Mouse (Mus musculus) retina, postnatal 7 days (tissue): Measurements from ENCODE around the gene Papln.

Source experiments
- DNase-seq: peaks from one replicate; pipeline ENCODE4 v3.0.0-alpha.2; 2012; ENCODE audit warnings: low read depth, low spot score

Papln gene

GRCm38 (mm10) chr12:83763311-83764043 is at the start of gene Papln:
Gene Papln, plus strand, starts transcription at chr12:83763634.
- no peak for DNase-seq

- peak; percentile 34 for DNase-seq
Observed at GRCm38 (mm10) chr12:83713749-83714148, 49.7 kb upstream of the Papln start.

DNA sequence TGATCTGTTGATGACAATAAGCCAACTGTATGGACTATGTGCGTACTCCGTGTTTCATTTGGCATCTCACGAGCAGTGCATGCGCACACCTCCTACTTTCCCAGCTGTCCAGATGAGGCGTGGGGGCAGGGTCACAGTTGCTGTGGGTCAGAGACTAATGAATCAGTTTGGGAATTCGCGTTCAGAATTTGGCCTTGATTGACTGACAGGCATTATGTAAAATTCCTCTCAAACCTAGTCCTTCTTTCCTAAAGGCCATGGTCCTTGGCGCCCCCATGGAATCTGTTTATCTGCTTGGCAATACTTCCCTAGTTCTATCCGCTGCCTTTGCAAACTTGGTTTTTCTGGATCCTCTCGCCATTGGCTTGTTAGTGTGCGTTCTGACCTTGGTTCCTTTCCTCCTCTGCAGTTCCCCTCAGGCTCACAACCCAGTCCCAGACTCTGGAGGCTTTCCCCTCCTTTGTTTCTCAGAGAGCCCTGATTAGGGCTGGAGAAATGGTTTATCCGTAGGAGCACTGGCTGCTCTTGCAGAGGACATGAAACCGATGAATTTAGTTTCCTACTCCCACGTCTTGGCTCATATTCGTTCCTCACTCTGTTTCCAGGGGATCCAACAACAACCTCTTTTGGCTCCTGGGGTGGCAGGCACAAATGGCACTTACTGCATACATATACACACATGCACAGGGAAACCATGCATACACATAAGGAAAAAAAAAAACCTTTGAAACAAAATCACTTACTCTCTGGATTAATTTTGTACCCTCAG is 46.8 kb upstream of the Papln start:
- DNase-seq, result no peak

DNA sequence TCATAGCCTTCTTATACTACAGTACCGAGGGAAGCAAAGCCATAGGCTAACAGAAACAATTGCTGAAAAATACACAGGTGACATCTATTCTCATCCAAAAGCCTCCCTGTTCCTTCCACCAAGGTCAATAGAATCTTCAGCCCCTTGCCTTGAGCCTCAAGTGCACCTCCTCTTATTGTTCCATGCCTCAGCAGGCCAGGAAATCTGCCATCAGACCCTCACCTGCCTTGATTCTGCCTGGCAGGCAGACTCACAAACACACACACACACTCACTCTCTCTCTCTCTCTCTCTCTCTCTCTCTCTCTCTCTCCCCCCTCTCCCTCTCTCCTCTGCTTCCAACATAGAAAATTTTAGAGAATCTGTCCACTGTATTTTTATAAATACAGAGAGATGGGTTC is 44.0 kb upstream of the Papln start:
- no peak for DNase-seq

DNA sequence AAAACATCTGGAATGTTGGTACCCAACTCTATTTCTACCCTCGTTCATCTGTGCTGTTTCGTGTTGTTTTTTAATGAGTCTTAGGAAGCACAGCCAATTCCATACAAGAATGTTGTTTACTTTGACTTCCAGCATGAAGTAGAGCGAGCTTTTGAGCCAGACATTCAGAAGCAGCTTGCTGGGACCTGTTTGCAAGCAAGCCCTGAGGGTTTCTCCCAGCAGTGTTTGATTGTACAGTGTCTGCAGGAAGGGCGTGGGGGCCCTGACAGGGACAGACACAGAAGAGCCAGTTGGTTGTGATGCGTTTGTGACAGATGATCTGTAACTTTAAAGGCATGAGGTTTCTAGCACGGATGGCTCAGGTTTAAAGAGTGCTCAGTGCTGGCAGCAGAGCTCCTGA is 42.2 kb upstream of the Papln start:
- DNase-seq, result no peak

DNA sequence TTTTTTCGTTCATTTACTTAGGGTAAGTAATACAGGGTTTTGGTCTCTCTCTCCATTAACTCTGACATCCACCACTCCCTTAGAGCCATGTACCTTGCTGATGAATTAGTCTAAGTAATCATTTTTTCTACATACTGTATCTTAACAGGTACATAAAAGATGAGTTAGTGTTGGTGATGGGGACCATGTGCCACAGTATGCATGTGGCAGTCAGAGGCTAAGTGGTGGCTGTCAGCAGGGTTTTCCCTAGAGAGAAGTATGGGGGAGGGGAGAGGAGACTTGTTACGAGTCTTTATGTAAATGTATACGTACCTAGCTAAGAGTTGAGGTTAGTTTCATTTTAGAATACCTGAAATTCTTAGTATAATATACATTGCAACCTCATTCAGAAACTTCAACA is 40.4 kb upstream of the Papln start:
- DNase-seq, result no peak

DNA sequence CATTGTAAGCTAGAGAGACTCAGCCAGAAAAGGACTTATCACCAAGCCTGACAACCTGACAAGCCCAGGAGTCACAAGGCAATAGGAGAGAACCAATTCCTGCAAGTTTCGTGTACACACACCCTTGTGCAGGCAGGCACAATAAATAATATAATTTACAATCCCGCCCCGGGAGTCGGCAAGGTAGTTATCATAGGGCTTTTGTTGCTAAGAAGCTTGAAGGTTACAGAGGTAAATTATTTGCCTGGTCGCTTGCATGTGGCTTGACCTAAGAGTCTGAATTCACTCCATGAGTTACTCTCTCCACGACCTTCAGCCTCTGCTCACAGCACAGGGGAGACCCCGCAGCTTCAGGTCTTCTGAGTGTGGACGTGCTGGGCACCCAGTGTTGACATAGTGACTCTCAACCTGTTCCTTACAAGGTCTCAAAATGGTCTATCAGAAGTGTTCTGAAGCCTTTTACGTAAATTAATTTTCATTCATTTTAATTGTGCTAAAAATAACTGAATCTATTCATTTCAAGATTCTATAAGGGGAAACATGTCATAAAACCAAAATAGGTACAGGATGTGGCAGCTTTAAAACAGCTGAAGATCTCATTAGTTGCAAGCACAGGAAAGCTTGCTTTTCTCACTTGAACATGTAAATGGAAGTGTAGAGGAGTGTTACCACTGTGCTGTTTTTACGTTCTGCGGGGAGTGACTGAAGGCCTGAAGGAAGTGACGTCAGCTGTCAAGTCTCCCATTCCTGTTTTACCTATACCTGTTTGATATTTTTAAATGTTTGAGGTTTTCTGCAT is 36.7 kb upstream of the Papln start:
- no peak for DNase-seq

- DNase-seq, result no peak
Observed at GRCm38 (mm10) chr12:83732225-83732624, 31.2 kb upstream of the Papln start.

DNA sequence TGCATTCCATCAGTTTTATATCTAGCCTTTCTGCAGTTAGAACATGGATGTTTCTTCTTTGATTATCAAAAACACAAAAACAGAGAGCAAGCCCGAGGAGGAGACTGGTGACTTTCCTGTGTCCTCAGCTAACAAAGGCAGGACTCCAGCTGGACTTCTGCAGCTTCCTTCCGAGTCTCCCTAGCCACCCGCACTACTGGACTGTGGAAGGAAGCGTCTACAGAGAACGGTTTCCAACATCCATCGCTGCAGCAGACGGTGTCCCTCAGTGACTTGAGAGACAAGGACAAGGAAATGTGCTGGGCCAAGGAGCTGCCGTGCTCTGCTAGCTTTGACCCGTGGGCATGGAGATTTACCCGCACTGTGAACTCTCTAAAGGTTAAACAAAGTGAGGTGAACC is 29.4 kb upstream of the Papln start:
- no peak for DNase-seq

- DNase-seq, result no peak
Observed at GRCm38 (mm10) chr12:83736236-83736635, 27.2 kb upstream of the Papln start.

DNA sequence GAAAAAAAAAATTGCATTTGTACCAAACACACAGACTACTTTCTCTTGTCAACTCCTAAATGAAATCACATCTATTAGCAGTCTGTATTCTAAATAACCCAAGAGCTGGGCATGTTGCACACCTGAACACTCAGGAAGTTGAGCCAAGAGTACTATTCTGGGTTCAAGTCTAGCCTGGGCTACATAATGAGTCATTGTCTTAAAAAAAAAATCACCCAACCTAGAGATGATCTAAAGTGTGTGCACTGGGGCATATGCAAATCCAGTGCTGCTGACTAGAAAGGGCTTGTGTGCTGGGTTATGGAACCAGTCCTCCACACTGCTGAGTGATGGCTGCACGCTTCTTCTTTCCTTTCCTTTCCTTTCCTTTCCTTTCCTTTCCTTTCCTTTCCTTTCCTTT is 24.8 kb upstream of the Papln start:
- no peak for DNase-seq

GRCm38 (mm10) chr12:83741722-83742121 is 21.7 kb upstream of the Papln start:
- no peak for DNase-seq

- no peak for DNase-seq
Observed at GRCm38 (mm10) chr12:83742834-83743233, 20.6 kb upstream of the Papln start.

DNA sequence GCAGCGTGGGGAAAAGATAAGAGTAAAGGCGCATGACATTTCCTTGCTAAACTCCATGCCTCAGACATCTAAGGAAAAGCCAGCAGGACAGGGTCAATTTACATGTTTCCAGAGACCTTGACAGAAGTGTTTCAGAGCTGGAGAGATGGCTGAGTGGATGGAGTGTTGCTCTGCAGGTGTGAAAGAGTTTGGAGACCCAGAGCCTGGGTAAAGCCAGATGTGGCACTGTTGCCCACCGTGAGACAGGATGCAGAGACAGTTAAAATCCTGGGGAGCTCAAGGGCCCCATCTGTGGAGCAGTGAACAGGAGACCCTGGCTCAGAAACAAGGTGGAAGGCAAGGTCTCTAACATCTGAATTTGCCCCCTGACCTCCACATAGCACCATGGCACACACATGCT is 19.7 kb upstream of the Papln start:
- DNase-seq, result no peak

DNA sequence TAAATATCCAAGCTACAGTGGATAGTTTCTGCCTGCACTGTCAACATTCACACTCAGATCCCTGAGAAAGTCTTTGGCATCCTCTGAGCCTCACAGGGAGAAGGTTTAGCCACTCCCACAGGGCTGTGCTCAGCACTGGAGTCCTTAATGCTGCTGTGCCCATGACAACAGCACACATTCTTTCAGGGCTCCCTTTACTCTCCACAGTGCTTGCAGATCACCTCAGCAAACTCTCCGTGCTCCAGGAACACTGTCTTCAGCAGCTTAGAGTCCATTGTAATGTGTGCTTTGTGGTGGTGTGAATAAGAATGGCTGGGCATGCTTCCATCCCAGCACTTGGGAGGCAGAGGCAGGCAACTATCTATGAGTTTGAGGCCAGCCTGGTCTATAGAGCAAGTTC is 14.2 kb upstream of the Papln start:
- DNase-seq, result no peak

DNA sequence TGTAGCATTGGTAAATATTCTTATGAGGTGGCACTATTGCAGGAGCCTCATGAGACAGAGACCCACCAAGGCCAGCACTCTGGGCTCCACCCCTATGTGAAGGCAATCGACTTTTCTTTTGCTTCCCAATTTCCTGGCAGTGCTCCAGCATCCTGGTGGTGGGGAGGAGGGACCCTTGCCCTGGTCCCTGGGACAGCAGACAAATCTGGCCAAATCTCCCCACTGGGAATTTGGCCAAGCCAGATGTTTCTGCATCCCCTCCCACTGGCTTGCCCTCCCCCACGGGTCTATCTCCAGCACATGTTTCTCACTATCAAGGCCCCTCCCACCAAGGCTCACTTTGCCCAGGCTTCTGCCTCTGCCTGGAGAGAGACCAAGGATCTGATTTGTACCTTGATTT is 10.9 kb upstream of the Papln start:
- no peak for DNase-seq

GRCm38 (mm10) chr12:83758735-83759134 is 4.7 kb upstream of the Papln start:
- DNase-seq, result no peak

GRCm38 (mm10) chr12:83760201-83760600 is 3.2 kb upstream of the Papln start:
- DNase-seq, result no peak

GRCm38 (mm10) chr12:83762706-83763105 is 728 bp upstream of the Papln start:
- DNase-seq, result no peak

- no peak for DNase-seq
Observed at GRCm38 (mm10) chr12:83764044-83764365, 571 bp downstream of the Papln start.

- no peak for DNase-seq
Observed at GRCm38 (mm10) chr12:83764519-83764918, 1.1 kb downstream of the Papln start.

DNA sequence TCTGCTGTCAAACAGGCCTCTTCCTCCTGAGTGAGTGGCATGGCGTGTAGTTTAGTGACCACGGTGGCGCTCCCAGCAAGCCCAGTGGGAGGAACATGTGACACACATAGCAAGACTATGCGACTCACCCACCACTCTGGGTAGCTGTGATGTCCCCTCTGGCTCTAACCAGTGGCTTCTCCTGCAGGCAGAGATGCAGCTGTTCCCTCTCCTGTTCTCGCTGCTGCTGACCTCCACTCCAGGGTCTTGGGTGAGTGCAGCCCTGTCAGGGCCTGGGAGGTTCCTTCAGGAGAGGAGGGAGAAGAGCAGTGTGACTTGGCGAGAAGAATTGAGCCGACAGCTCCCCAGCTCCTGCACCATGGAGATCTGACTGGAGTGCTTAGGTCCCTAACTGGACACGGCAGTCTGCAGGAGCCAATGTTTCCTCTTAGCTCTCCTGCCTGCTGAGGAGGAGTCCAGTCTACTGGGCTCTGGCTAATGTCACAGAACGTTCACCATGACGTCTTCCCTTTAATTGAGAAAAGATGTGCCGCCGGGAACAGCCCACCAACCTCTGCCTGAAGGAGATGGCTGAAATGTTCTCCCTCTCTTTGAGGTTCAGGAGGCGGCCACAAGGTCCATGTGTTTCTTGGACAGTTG is 2.6 kb downstream of the Papln start:
- no peak for DNase-seq
